Mouse (Mus musculus) forelimb bud, embryonic 11.5 days (tissue): Measurements from ENCODE around the gene Nfu1.

Source experiments
- DNase-seq: peaks from one replicate; pipeline ENCODE4 v3.0.0-alpha.2; 2012; ENCODE audit warnings: low read depth, low spot score

The Nfu1 gene

DNA sequence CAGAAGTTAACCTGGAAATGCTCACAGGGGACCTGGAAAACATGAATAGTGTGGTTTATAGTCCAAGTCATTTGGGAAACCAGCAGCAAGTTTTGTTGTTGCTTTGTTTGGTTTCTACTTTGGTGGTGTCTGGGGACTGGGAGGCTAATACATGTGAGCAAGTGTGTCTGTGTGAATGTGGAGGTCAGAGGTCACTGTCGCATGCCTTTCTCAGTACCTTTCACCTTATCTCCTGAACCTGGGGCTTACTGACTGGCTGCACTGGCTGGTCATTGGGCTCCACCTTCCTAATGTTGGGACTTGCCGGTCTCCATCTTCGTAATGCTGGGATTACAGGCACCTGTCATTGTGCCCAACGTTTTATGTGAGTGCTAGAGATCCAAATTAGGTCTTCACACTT is 61.6 kb downstream of the Nfu1 start:
- DNase-seq = no peak

DNA sequence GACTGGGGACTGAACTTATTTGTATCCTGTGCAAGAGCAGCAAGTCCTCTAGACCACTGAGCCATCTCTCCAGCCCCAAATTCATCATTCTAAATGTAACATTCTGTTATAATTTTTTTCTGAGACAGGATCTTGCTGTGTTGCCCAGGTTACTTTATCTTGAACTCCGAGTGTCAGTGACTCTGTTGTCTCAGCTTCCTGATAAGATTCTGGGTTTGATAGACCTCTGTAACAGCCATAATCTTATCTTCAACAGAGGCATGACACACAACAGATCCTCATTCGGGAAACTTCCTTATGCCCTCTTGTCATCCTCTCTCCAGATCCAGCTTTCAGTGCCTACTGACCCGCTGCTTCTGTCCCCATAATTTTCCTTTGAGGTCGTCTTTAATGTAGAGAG is 63.7 kb downstream of the Nfu1 start:
- no peak for DNase-seq

DNA sequence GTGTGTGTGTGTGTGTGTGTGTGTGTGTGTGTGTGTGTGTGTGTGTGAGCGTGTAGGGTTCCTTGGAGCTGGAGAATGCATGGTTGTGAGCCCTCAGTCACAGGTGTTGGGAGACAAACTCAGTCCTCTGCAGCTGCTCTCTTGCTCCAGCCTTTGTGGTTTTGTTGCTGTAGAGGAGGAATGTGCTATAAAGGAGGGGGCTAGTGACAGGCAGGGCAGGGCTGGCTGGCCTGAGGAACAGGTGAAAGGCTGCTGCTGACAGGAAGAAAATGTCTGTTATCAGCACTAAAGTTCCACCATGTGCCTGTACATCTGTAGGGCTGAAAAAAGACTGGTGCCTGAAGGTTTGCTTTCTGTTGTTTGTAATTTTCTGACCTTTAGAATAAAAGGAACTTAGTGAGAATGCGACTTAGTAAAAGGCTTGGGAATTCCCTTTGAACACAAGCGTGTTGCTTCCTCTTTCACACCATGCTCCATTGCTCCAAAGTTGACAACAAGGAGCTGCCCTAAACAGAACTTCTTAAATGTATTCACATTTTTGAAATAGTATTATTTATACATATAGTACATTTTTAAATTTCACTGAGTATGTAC is 66.2 kb downstream of the Nfu1 start:
- no peak for DNase-seq
